In the genomic region with DNA sequence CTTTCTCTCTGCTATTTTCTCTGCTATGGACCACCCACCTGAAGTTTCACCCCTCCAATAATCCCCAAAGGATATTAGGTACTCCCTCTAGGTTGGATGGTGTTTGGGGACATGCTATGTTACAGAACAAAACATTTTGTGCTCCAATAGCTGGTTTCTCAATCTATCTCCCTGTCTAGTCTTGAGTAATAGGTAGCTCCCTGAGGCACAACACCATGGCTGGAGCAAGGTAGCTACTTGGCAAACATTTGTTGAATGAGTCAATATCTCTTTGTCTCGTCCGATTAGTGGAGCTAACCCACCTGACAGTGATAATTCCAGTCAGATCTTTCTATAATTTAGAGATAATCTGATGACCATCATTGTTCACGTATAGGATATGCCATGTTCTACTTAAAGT, we compare ENCODE assay signal across 21 mouse cellular contexts.
DNase-seq lines count a peak whose midpoint lies in the region; ATAC-seq lines count a peak whose summit lies in the region.
"Had no signal": no experiment of that assay in that cellular context is flagged by ENCODE, and none has a peak within 500 bp of the region (broad histone marks: within the 10 kb centered on the region; RNA-seq: fewer than 3 reads in every experiment).

No protein-coding gene starts in this region.

- no peak overlapping the region for H3K4me2 ChIP-seq in midbrain, embryonic 11.5 days
- H3K4me2 ChIP-seq in midbrain, embryonic 14.5 days (ENCODE audit: low read length), result no peak overlapping the region

- H3K4me3 ChIP-seq in midbrain, embryonic 11.5 days (ENCODE audit: low read depth, low read length), result no peak overlapping the region
- no peak overlapping the region for H3K4me3 ChIP-seq in midbrain, embryonic 14.5 days (replicated peaks; ENCODE audit: low read depth, low read length)

- no peaks in the 10 kb centered on the region for H3K36me3 ChIP-seq in midbrain, embryonic 11.5 days (ENCODE audit: control insufficient read depth, insufficient read depth, low read length)
- H3K36me3 ChIP-seq in midbrain, embryonic 14.5 days (ENCODE audit: control insufficient read depth, insufficient read depth, low read length), result no peaks in the 10 kb centered on the region
- H3K36me3 ChIP-seq: G1E had no signal

- peak; percentile 57 for DNase-seq in midbrain, embryonic 11.5 days (ENCODE audit: low spot score, missing footprints)
- DNase-seq in midbrain, embryonic 14.5 days, result no peak
- DNase-seq in fat pad, adult 2 months (ENCODE audit: extremely low read depth, low read depth, low spot score), result peak; percentile 68
- DNase-seq in gonadal fat pad, adult 2 months (ENCODE audit: low read depth), result peak; percentile 69
- DNase-seq in liver, result no peak
- DNase-seq in layer of hippocampus, adult 18-20 months (ENCODE audit: low spot score in 2 of 2), result no peak
- DNase-seq: adrenal gland, adult 2 months; adrenal gland, adult 8-10 months; adrenal gland, postnatal 10 days; adrenal gland, postnatal 14 days; adrenal gland, postnatal 25 days; adrenal gland, postnatal 36 days; B cell, adult 2 months; cerebellum, adult 11 months; cerebellum, adult 11-12 months; cerebellum, adult 18-20 months had no signal

- no peak overlapping the region for H3K9ac ChIP-seq in midbrain, embryonic 11.5 days (ENCODE audit: low read length)
- H3K9ac ChIP-seq in midbrain, embryonic 14.5 days (replicated peaks; ENCODE audit: low read length), result no peak overlapping the region

- no peak overlapping the region for H3K27ac ChIP-seq in midbrain, embryonic 11.5 days (ENCODE audit: low read depth, low read length)
- no peak overlapping the region for H3K27ac ChIP-seq in midbrain, embryonic 14.5 days (replicated peaks; ENCODE audit: low read depth, low read length)

- no peaks in the 10 kb centered on the region for H3K9me3 ChIP-seq in midbrain, embryonic 11.5 days (ENCODE audit: control insufficient read depth, low read length)
- no peaks in the 10 kb centered on the region for H3K9me3 ChIP-seq in midbrain, embryonic 14.5 days (ENCODE audit: control insufficient read depth, low read length)

- no peaks in the 10 kb centered on the region for H3K4me1 ChIP-seq in midbrain, embryonic 11.5 days (ENCODE audit: control insufficient read depth, insufficient read depth, low read length)
- H3K4me1 ChIP-seq in midbrain, embryonic 14.5 days (ENCODE audit: control insufficient read depth, insufficient read depth, low read length), result no peaks in the 10 kb centered on the region

- ATAC-seq in midbrain, embryonic 11.5 days (ENCODE audit: low FRiP score), result no peak
- ATAC-seq in midbrain, embryonic 14.5 days (ENCODE audit: low FRiP score, low TSS enrichment), result no peak
- ATAC-seq: activated CD4-positive, CD25-positive, alpha-beta regulatory T cell, adult 4 months; CD4-positive, CD25-positive, alpha-beta regulatory T cell, adult 4 months; Patski had no signal

- WGBS in midbrain, embryonic 11.5 days, result 85% methylated on average over 3 of the region's 3 CpGs
- WGBS in midbrain, embryonic 14.5 days, result 89% methylated on average over 3 of the region's 3 CpGs

- H3K27me3 ChIP-seq in midbrain, embryonic 11.5 days (ENCODE audit: control insufficient read depth, insufficient read depth, low read length), result no peaks in the 10 kb centered on the region
- H3K27me3 ChIP-seq in midbrain, embryonic 14.5 days (ENCODE audit: control insufficient read depth, insufficient read depth, low read length), result no peaks in the 10 kb centered on the region
- H3K27me3 ChIP-seq: CH12.LX, Patski had no signal

Comparison
In these comparisons a context has a peak if more than half of its experiments do, and no peak if none do; other contexts are left out.
1. DNase-seq: peak in midbrain, embryonic 11.5 days (single experiment), fat pad, adult 2 months (single experiment) and gonadal fat pad, adult 2 months (single experiment); none in midbrain, embryonic 14.5 days (single experiment), liver (single experiment) and layer of hippocampus, adult 18-20 months (0 of 2).